In the genomic region with DNA sequence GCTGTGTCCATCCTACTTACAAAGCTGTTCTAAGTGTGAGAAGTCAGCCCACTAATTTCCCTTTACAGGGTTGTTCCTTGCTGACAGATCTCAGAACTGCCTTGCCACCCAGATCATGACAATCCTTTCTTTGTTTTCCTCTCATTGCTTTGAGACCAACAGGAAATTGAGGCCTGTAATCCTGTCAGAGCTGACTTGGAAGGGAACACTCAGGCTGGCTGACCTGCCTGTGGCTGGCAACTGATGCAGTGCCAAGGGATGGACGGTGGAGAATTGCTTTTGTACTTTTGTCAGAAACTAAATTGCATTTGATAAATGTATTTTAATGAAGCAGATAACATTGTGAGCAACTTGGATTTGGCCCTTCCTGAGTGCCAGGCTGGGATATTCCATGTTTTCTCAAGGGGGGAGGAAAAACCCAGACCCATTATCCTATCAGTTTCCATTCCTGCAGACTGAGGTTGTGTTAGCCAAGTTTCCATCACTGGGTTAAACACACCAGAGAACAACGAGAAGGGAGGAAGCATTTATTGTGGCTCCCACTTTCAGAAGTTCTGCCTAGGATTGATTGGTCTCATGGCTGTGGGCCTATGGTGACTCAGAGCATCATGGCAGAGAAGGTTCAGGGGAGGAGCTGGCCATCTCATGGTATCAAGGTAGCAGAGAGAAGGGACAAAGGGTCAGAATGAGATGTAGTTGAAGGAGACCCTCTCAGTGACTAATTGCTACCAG, we compare ENCODE assay signal across 34 mouse cellular contexts. TPM values are rescaled to one million over a fixed set of nuclear protein-coding genes. Genes with fewer than 3 reads are reported as not detected.
DNase-seq lines count a peak whose midpoint lies in the region; ATAC-seq and TF ChIP-seq lines count a peak whose summit lies in the region.
"Had no signal": no experiment of that assay in that cellular context is flagged by ENCODE, and none has a peak within 500 bp of the region (broad histone marks: within the 10 kb centered on the region; RNA-seq: fewer than 3 reads in every experiment).

No protein-coding gene starts in this region.

- no peaks in the 10 kb centered on the region for H3K79me2 ChIP-seq in heart, adult 2 months (replicated peaks; ENCODE audit: control insufficient read depth, insufficient read depth, low read length)

- ATAC-seq in heart, embryonic 13.5 days (ENCODE audit: extremely low read depth, insufficient number of reproducible peaks, low FRiP score, low TSS enrichment) = no peak
- ATAC-seq in heart, postnatal 0 days (ENCODE audit: insufficient read depth, low read depth) = no peak
- ATAC-seq in kidney, embryonic 16.5 days (ENCODE audit: low FRiP score, low TSS enrichment) = peak; percentile 27; the same call in 1 of the 2 replicates
- ATAC-seq: activated CD4-positive, CD25-positive, alpha-beta regulatory T cell, adult 4 months; CD4-positive, CD25-positive, alpha-beta regulatory T cell, adult 4 months; forebrain, embryonic 15.5 days; hindbrain, embryonic 16.5 days; intestine, embryonic 15.5 days had no signal

- DNase-seq in heart, adult 2 months = no peak
- peak; percentile 12 for DNase-seq in heart, postnatal 0 days (ENCODE audit: low spot score)
- DNase-seq in heart, postnatal 36 days = no peak
- DNase-seq in kidney, adult 18-20 months = no peak
- DNase-seq: adrenal gland, adult 8-10 months; adrenal gland, postnatal 25 days; cerebellum, adult 11-12 months; cerebellum, adult 8-10 months; cerebellum, postnatal 10 days; cerebellum, postnatal 36 days; embryo, embryonic 11 days; gastrocnemius, postnatal 25 days; kidney, adult 2 months had no signal

- H3K9me3 ChIP-seq in heart, embryonic 13.5 days = 0 out of 2 replicates have a peak, but pooled peaks cover 3% of the 10 kb centered on the region
- no peaks in the 10 kb centered on the region for H3K9me3 ChIP-seq in heart, postnatal 0 days (replicated peaks; ENCODE audit: control insufficient read depth, low read length)
- H3K9me3 ChIP-seq in kidney, embryonic 16.5 days (ENCODE audit: low read length) = no peaks in the 10 kb centered on the region
- H3K9me3 ChIP-seq: embryonic facial prominence, embryonic 13.5 days; forebrain, embryonic 12.5 days; forebrain, embryonic 15.5 days; intestine, embryonic 15.5 days had no signal

- no peak overlapping the region for H3K9ac ChIP-seq in heart, embryonic 13.5 days
- no peak overlapping the region for H3K9ac ChIP-seq in heart, adult 2 months (ENCODE audit: low read depth, low read length)
- no peak overlapping the region for H3K9ac ChIP-seq in heart, postnatal 0 days (replicated peaks; ENCODE audit: low read depth, low read length)
- H3K9ac ChIP-seq in kidney, embryonic 16.5 days (replicated peaks; ENCODE audit: low read length) = no peak overlapping the region
- H3K9ac ChIP-seq: embryonic facial prominence, embryonic 13.5 days; forebrain, embryonic 12.5 days; forebrain, embryonic 15.5 days; hindbrain, embryonic 13.5 days; intestine, embryonic 15.5 days had no signal

- H3K27ac ChIP-seq in heart, embryonic 13.5 days (replicated peaks) = peak overlapping the region; percentile 6
- no peak overlapping the region for H3K27ac ChIP-seq in heart, adult 2 months
- no peak overlapping the region for H3K27ac ChIP-seq in heart, postnatal 0 days (ENCODE audit: low read depth)
- H3K27ac ChIP-seq in kidney, embryonic 16.5 days (ENCODE audit: low read length) = peak overlapping the region; percentile 37; the same call in 1 of the 2 replicates
- H3K27ac ChIP-seq: embryonic facial prominence, embryonic 10.5 days; embryonic facial prominence, embryonic 13.5 days; forebrain, embryonic 12.5 days; forebrain, embryonic 15.5 days; hindbrain, embryonic 10.5 days; hindbrain, embryonic 13.5 days; intestine, embryonic 15.5 days had no signal

- WGBS in heart, embryonic 13.5 days = 41% methylated on average over 2 of the region's 2 CpGs
- WGBS in heart, adult 2 months = 20% methylated on average over 2 of the region's 2 CpGs
- WGBS in heart, postnatal 0 days = 25% methylated on average over 2 of the region's 2 CpGs
- WGBS in kidney, embryonic 16.5 days = 18% methylated on average over 2 of the region's 2 CpGs

- H3K27me3 ChIP-seq in heart, embryonic 13.5 days (replicated peaks) = no peaks in the 10 kb centered on the region
- no peaks in the 10 kb centered on the region for H3K27me3 ChIP-seq in heart, adult 2 months (ENCODE audit: control insufficient read depth, insufficient read depth, low read length)
- no peaks in the 10 kb centered on the region for H3K27me3 ChIP-seq in heart, postnatal 0 days (ENCODE audit: control insufficient read depth, insufficient read depth, low read length)
- H3K27me3 ChIP-seq in kidney, embryonic 16.5 days (ENCODE audit: insufficient read depth, low read length) = no peaks in the 10 kb centered on the region
- H3K27me3 ChIP-seq: embryonic facial prominence, embryonic 13.5 days; forebrain, embryonic 12.5 days; forebrain, embryonic 15.5 days; hindbrain, embryonic 13.5 days; intestine, embryonic 15.5 days had no signal

- intact Hi-C loops in heart, adult 2 months (cut with DNase I) = no loop called here
- intact Hi-C loops in heart, postnatal 36 days (cut with DNase I) = no loop called here

- no peak overlapping the region for H3K4me2 ChIP-seq in heart, embryonic 13.5 days
- no peak overlapping the region for H3K4me2 ChIP-seq in heart, postnatal 0 days (ENCODE audit: low read depth, low read length)
- no peak overlapping the region for H3K4me2 ChIP-seq in kidney, embryonic 16.5 days (replicated peaks; ENCODE audit: low read depth, low read length)
- H3K4me2 ChIP-seq: embryonic facial prominence, embryonic 13.5 days; forebrain, embryonic 12.5 days; forebrain, embryonic 15.5 days; heart, embryonic 11.5 days; hindbrain, embryonic 13.5 days; intestine, embryonic 15.5 days had no signal

- H3K36me3 ChIP-seq in heart, embryonic 13.5 days = no peaks in the 10 kb centered on the region
- no peaks in the 10 kb centered on the region for H3K36me3 ChIP-seq in heart, adult 2 months (ENCODE audit: control insufficient read depth, insufficient read depth, low read length)
- no peaks in the 10 kb centered on the region for H3K36me3 ChIP-seq in heart, postnatal 0 days (replicated peaks; ENCODE audit: control insufficient read depth, insufficient read depth, low read length)
- H3K36me3 ChIP-seq in kidney, embryonic 16.5 days (ENCODE audit: insufficient read depth, low read length) = no peaks in the 10 kb centered on the region
- H3K36me3 ChIP-seq: embryonic facial prominence, embryonic 10.5 days; embryonic facial prominence, embryonic 13.5 days; forebrain, embryonic 12.5 days; forebrain, embryonic 15.5 days; hindbrain, embryonic 10.5 days; hindbrain, embryonic 13.5 days; intestine, embryonic 15.5 days had no signal

- no peaks in the 10 kb centered on the region for H3K4me1 ChIP-seq in heart, embryonic 13.5 days
- H3K4me1 ChIP-seq in heart, adult 2 months (ENCODE audit: control insufficient read depth, insufficient read depth, low read length) = no peaks in the 10 kb centered on the region
- H3K4me1 ChIP-seq in heart, postnatal 0 days (ENCODE audit: control insufficient read depth, insufficient read depth) = no peaks in the 10 kb centered on the region
- H3K4me1 ChIP-seq in kidney, embryonic 16.5 days (ENCODE audit: insufficient read depth, low read length) = no peaks in the 10 kb centered on the region
- H3K4me1 ChIP-seq: embryonic facial prominence, embryonic 10.5 days; embryonic facial prominence, embryonic 13.5 days; forebrain, embryonic 12.5 days; forebrain, embryonic 15.5 days; hindbrain, embryonic 10.5 days; hindbrain, embryonic 13.5 days; intestine, embryonic 15.5 days had no signal

- no peak for TF ChIP-seq EP300 in heart, adult 2 months (IDR thresholded peaks at IDR 0.05; ENCODE audit: insufficient read depth, low read depth, low read length)
- TF ChIP-seq EP300 in heart, postnatal 0 days (IDR thresholded peaks at IDR 0.05; ENCODE audit: low read depth) = no peak

- TF ChIP-seq POLR2A in heart, adult 2 months (IDR thresholded peaks at IDR 0.05; ENCODE audit: insufficient read depth, low read depth, low read length) = no peak

- TF ChIP-seq CTCF in heart, adult 2 months (IDR thresholded peaks at IDR 0.05) = no peak
- TF ChIP-seq CTCF in heart, postnatal 0 days (IDR thresholded peaks at IDR 0.05; ENCODE audit: low read depth) = no peak

- no peak overlapping the region for H3K4me3 ChIP-seq in heart, embryonic 13.5 days
- H3K4me3 ChIP-seq in heart, adult 2 months = no peak overlapping the region
- no peak overlapping the region for H3K4me3 ChIP-seq in heart, postnatal 0 days (ENCODE audit: low read depth, low read length)
- H3K4me3 ChIP-seq in kidney, embryonic 16.5 days (ENCODE audit: low read length) = no peak overlapping the region
- H3K4me3 ChIP-seq: embryonic facial prominence, embryonic 10.5 days; embryonic facial prominence, embryonic 13.5 days; erythroblast, embryonic 14.5 days; forebrain, embryonic 12.5 days; forebrain, embryonic 15.5 days; hindbrain, embryonic 10.5 days; hindbrain, embryonic 13.5 days; intestine, embryonic 15.5 days had no signal

RNA-seq across cellular contexts. Expression of a gene that starts 3.4 kb away (rescaled TPM):
- polyA plus RNA-seq in heart, embryonic 13.5 days (2015; fragmentation: Nextera tagmentation; extraction: Ambion mirVana) = not detected in 2 replicates
- total RNA-seq in heart, adult 2 months (2021) = not detected
- not detected in 2 replicates for polyA plus RNA-seq in heart, adult 2 months (2012; rRNA removed)
- total RNA-seq in heart, postnatal 0 days (2014; rRNA removed; ENCODE audit: low replicate concordance) = not detected in 2 replicates
- polyA plus RNA-seq in heart, postnatal 0 days (2015; fragmentation: Nextera tagmentation; extraction: Ambion mirVana) = not detected in 2 replicates
- total RNA-seq in heart, postnatal 36 days (2021) = not detected
- polyA plus RNA-seq in kidney, embryonic 16.5 days (2015; fragmentation: Nextera tagmentation; extraction: Ambion mirVana) = not detected in 2 replicates
- total RNA-seq: adrenal gland, adult 8-10 months; adrenal gland, postnatal 25 days; gastrocnemius, adult 8-10 months; gastrocnemius, postnatal 25 days; heart, postnatal 25 days; MEL had no signal
- polyA plus RNA-seq: activated CD4-positive, CD25-positive, alpha-beta regulatory T cell, adult 4 months; brain, embryonic 14.5 days; C2C12; CD4-positive, CD25-positive, alpha-beta regulatory T cell, adult 4 months; cortical plate, adult 2 months; embryonic facial prominence, embryonic 10.5 days; embryonic facial prominence, embryonic 13.5 days; erythroblast, embryonic 14.5 days; forebrain, embryonic 12.5 days; forebrain, embryonic 15.5 days; heart, embryonic 11.5 days; hindbrain, embryonic 10.5 days; hindbrain, embryonic 13.5 days; hindbrain, embryonic 16.5 days; intestine, embryonic 15.5 days; kidney, adult 2 months had no signal

RNA-seq across cellular contexts. Expression of a gene that starts 26.8 kb away (rescaled TPM):
- polyA plus RNA-seq in heart, embryonic 13.5 days (2015; fragmentation: Nextera tagmentation; extraction: Ambion mirVana) = 47.0 and 47.6 TPM in 2 replicates
- total RNA-seq in heart, adult 2 months (2021) = 10 to 100 TPM; 12.7 to 14.8 TPM
- 11.9 and 21.2 TPM in 2 replicates for polyA plus RNA-seq in heart, adult 2 months (2012; rRNA removed)
- total RNA-seq in heart, postnatal 0 days (2014; rRNA removed; ENCODE audit: low replicate concordance) = 6.3 and 15.9 TPM in 2 replicates
- 35.3 and 38.7 TPM in 2 replicates for polyA plus RNA-seq in heart, postnatal 0 days (2015; fragmentation: Nextera tagmentation; extraction: Ambion mirVana)
- total RNA-seq in heart, postnatal 36 days (2021) = 10 to 100 TPM; 12.2 to 13.4 TPM
- polyA plus RNA-seq in kidney, embryonic 16.5 days (2015; fragmentation: Nextera tagmentation; extraction: Ambion mirVana) = 89.0 and 91.6 TPM in 2 replicates
- total RNA-seq: MEL had no signal

RNA-seq across cellular contexts. Expression of a gene that starts 32.0 kb away (rescaled TPM):
- not detected in 2 replicates for polyA plus RNA-seq in heart, embryonic 13.5 days (2015; fragmentation: Nextera tagmentation; extraction: Ambion mirVana)
- total RNA-seq in heart, adult 2 months (2021) = not detected
- not detected in 2 replicates for polyA plus RNA-seq in heart, adult 2 months (2012; rRNA removed)
- not detected in 2 replicates for total RNA-seq in heart, postnatal 0 days (2014; rRNA removed; ENCODE audit: low replicate concordance)
- polyA plus RNA-seq in heart, postnatal 0 days (2015; fragmentation: Nextera tagmentation; extraction: Ambion mirVana) = not detected in 2 replicates
- not detected for total RNA-seq in heart, postnatal 36 days (2021)
- not detected in 2 replicates for polyA plus RNA-seq in kidney, embryonic 16.5 days (2015; fragmentation: Nextera tagmentation; extraction: Ambion mirVana)
- total RNA-seq: adrenal gland, adult 8-10 months; adrenal gland, postnatal 25 days; gastrocnemius, adult 8-10 months; gastrocnemius, postnatal 25 days; heart, postnatal 25 days; MEL had no signal
- polyA plus RNA-seq: activated CD4-positive, CD25-positive, alpha-beta regulatory T cell, adult 4 months; brain, embryonic 14.5 days; C2C12; CD4-positive, CD25-positive, alpha-beta regulatory T cell, adult 4 months; cortical plate, adult 2 months; embryonic facial prominence, embryonic 10.5 days; embryonic facial prominence, embryonic 13.5 days; erythroblast, embryonic 14.5 days; forebrain, embryonic 12.5 days; forebrain, embryonic 15.5 days; gonadal fat pad, adult 2 months; heart, embryonic 11.5 days; hindbrain, embryonic 10.5 days; hindbrain, embryonic 13.5 days; hindbrain, embryonic 16.5 days; intestine, embryonic 15.5 days; kidney, adult 2 months had no signal

RNA-seq across cellular contexts. Expression of a gene that starts 33.5 kb away (rescaled TPM):
- not detected in 2 replicates for polyA plus RNA-seq in heart, embryonic 13.5 days (2015; fragmentation: Nextera tagmentation; extraction: Ambion mirVana)
- not detected for total RNA-seq in heart, adult 2 months (2021)
- polyA plus RNA-seq in heart, adult 2 months (2012; rRNA removed) = not detected in 2 replicates
- total RNA-seq in heart, postnatal 0 days (2014; rRNA removed; ENCODE audit: low replicate concordance) = not detected in 2 replicates
- not detected in 2 replicates for polyA plus RNA-seq in heart, postnatal 0 days (2015; fragmentation: Nextera tagmentation; extraction: Ambion mirVana)
- total RNA-seq in heart, postnatal 36 days (2021) = not detected
- 0.24 TPM in 1 of 2 replicates, not detected in the other for polyA plus RNA-seq in kidney, embryonic 16.5 days (2015; fragmentation: Nextera tagmentation; extraction: Ambion mirVana)
- total RNA-seq: gastrocnemius, adult 8-10 months; gastrocnemius, postnatal 25 days; heart, postnatal 25 days; MEL had no signal
- polyA plus RNA-seq: activated CD4-positive, CD25-positive, alpha-beta regulatory T cell, adult 4 months; brain, embryonic 14.5 days; C2C12; CD4-positive, CD25-positive, alpha-beta regulatory T cell, adult 4 months; cortical plate, adult 2 months; embryonic facial prominence, embryonic 10.5 days; embryonic facial prominence, embryonic 13.5 days; erythroblast, embryonic 14.5 days; forebrain, embryonic 12.5 days; forebrain, embryonic 15.5 days; heart, embryonic 11.5 days; hindbrain, embryonic 10.5 days; hindbrain, embryonic 13.5 days; hindbrain, embryonic 16.5 days; intestine, embryonic 15.5 days; kidney, adult 2 months had no signal

RNA-seq across cellular contexts. Expression of a gene that starts 43.5 kb away (rescaled TPM):
- not detected in 2 replicates for polyA plus RNA-seq in heart, embryonic 13.5 days (2015; fragmentation: Nextera tagmentation; extraction: Ambion mirVana)
- total RNA-seq in heart, adult 2 months (2021) = not detected
- polyA plus RNA-seq in heart, adult 2 months (2012; rRNA removed) = not detected in 2 replicates
- not detected in 2 replicates for total RNA-seq in heart, postnatal 0 days (2014; rRNA removed; ENCODE audit: low replicate concordance)
- not detected in 2 replicates for polyA plus RNA-seq in heart, postnatal 0 days (2015; fragmentation: Nextera tagmentation; extraction: Ambion mirVana)
- not detected for total RNA-seq in heart, postnatal 36 days (2021)
- polyA plus RNA-seq in kidney, embryonic 16.5 days (2015; fragmentation: Nextera tagmentation; extraction: Ambion mirVana) = not detected in 2 replicates
- total RNA-seq: adrenal gland, adult 8-10 months; adrenal gland, postnatal 25 days; gastrocnemius, adult 8-10 months; gastrocnemius, postnatal 25 days; heart, postnatal 25 days; MEL had no signal
- polyA plus RNA-seq: activated CD4-positive, CD25-positive, alpha-beta regulatory T cell, adult 4 months; brain, embryonic 14.5 days; C2C12; CD4-positive, CD25-positive, alpha-beta regulatory T cell, adult 4 months; cortical plate, adult 2 months; embryonic facial prominence, embryonic 10.5 days; embryonic facial prominence, embryonic 13.5 days; erythroblast, embryonic 14.5 days; forebrain, embryonic 12.5 days; forebrain, embryonic 15.5 days; heart, embryonic 11.5 days; hindbrain, embryonic 10.5 days; hindbrain, embryonic 13.5 days; hindbrain, embryonic 16.5 days; intestine, embryonic 15.5 days; kidney, adult 2 months had no signal

Comparison
In these comparisons a context has a peak if more than half of its experiments do, and no peak if none do; other contexts are left out.
1. H3K27ac ChIP-seq: peak in heart, embryonic 13.5 days (single experiment) and kidney, embryonic 16.5 days (single experiment); none in heart, adult 2 months (single experiment) and heart, postnatal 0 days (single experiment).